ENCODE assay signal across 22 mouse cellular contexts in the genomic region with DNA sequence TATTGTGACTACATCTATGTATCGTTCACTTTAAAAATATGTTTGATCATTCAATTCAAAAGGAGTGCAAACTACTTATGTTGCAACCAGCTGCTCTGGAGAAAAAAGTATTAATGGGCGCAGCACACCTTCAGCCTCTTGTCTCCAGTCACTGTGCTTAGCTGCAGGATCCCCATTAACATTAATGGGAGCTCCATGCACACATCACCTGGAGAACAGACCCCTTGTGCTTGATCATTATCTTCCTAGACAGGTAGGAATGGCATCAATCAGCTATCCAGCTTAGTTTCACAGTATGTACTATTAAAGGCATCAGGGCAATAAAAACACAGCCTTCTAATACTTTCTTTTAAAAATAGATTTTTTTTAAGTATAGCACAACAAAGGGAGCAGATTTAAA.
DNase-seq lines count a peak whose midpoint lies in the region; ATAC-seq lines count a peak whose summit lies in the region.
"Had no signal": no experiment of that assay in that cellular context is flagged by ENCODE, and none has a peak within 500 bp of the region (broad histone marks: within the 10 kb centered on the region; RNA-seq: fewer than 3 reads in every experiment).

No protein-coding gene starts in this region.

- DNase-seq in midbrain, embryonic 14.5 days: peak; percentile 18
- DNase-seq in neural tube, embryonic 10.5 days (ENCODE audit: extremely low spot score, low spot score): no peak
- no peak for DNase-seq in embryo, embryonic 10 days (ENCODE audit: low spot score)
- DNase-seq: adrenal gland, adult 2 months; adrenal gland, postnatal 14 days; cerebellum, adult 11-12 months; cerebellum, adult 8-10 months; cerebellum, postnatal 10 days; cerebellum, postnatal 36 days; gastrocnemius, postnatal 25 days; heart, adult 18-20 months; heart, postnatal 10 days; heart, postnatal 36 days had no signal

- H3K9ac ChIP-seq in midbrain, embryonic 14.5 days (replicated peaks; ENCODE audit: low read length): no peak overlapping the region
- H3K9ac ChIP-seq in midbrain, embryonic 13.5 days (replicated peaks): no peak overlapping the region
- H3K9ac ChIP-seq in neural tube, embryonic 12.5 days: no peak overlapping the region
- H3K9ac ChIP-seq in neural tube, embryonic 14.5 days (replicated peaks; ENCODE audit: low read depth, low read length): no peak overlapping the region
- H3K9ac ChIP-seq: forebrain, embryonic 15.5 days; heart, embryonic 12.5 days; heart, embryonic 15.5 days; hindbrain, embryonic 15.5 days had no signal

- 0 out of 2 replicates have a peak, but pooled peaks cover 3% of the 10 kb centered on the region for H3K4me1 ChIP-seq in midbrain, embryonic 14.5 days (ENCODE audit: control insufficient read depth, insufficient read depth, low read length)
- no peaks in the 10 kb centered on the region for H3K4me1 ChIP-seq in midbrain, embryonic 13.5 days (replicated peaks)
- H3K4me1 ChIP-seq in neural tube, embryonic 12.5 days: no peaks in the 10 kb centered on the region
- no peaks in the 10 kb centered on the region for H3K4me1 ChIP-seq in neural tube, embryonic 14.5 days (ENCODE audit: control insufficient read depth, insufficient read depth, low read length)
- H3K4me1 ChIP-seq: forebrain, embryonic 10.5 days; forebrain, embryonic 15.5 days; heart, embryonic 12.5 days; heart, embryonic 15.5 days; hindbrain, embryonic 15.5 days had no signal

- ATAC-seq in midbrain, embryonic 14.5 days (ENCODE audit: low FRiP score, low TSS enrichment): peak; percentile 11; the same call in 1 of the 2 replicates
- ATAC-seq in midbrain, embryonic 13.5 days: no peak
- 0 out of 2 replicates have a peak, but pooled peaks have one; percentile 25 for ATAC-seq in neural tube, embryonic 12.5 days (ENCODE audit: low FRiP score, low read depth)
- ATAC-seq in neural tube, embryonic 14.5 days (ENCODE audit: low read depth): peak; percentile 73; the same call in 1 of the 2 replicates
- ATAC-seq: CD4-positive, CD25-positive, alpha-beta regulatory T cell, adult 4 months; forebrain, embryonic 15.5 days had no signal

- H3K27me3 ChIP-seq in midbrain, embryonic 14.5 days (ENCODE audit: control insufficient read depth, insufficient read depth, low read length): no peaks in the 10 kb centered on the region
- H3K27me3 ChIP-seq in midbrain, embryonic 13.5 days: no peaks in the 10 kb centered on the region
- no peaks in the 10 kb centered on the region for H3K27me3 ChIP-seq in neural tube, embryonic 12.5 days (replicated peaks)
- H3K27me3 ChIP-seq in neural tube, embryonic 14.5 days (ENCODE audit: control insufficient read depth, insufficient read depth, low read length): no peaks in the 10 kb centered on the region
- H3K27me3 ChIP-seq: forebrain, embryonic 15.5 days; heart, embryonic 12.5 days; heart, embryonic 15.5 days; hindbrain, embryonic 15.5 days had no signal

- no peak overlapping the region for H3K4me3 ChIP-seq in midbrain, embryonic 14.5 days (replicated peaks; ENCODE audit: low read depth, low read length)
- H3K4me3 ChIP-seq in midbrain, embryonic 13.5 days (replicated peaks): no peak overlapping the region
- no peak overlapping the region for H3K4me3 ChIP-seq in neural tube, embryonic 12.5 days
- no peak overlapping the region for H3K4me3 ChIP-seq in neural tube, embryonic 14.5 days (ENCODE audit: low read depth, low read length)
- H3K4me3 ChIP-seq: forebrain, embryonic 10.5 days; forebrain, embryonic 15.5 days; heart, embryonic 12.5 days; heart, embryonic 15.5 days; hindbrain, embryonic 15.5 days had no signal

- WGBS in midbrain, embryonic 14.5 days: 78% methylated on average over 2 of the region's 2 CpGs
- WGBS in midbrain, embryonic 13.5 days: 77% methylated on average over 2 of the region's 2 CpGs
- WGBS in neural tube, embryonic 12.5 days: 81% methylated on average over 2 of the region's 2 CpGs
- 80% methylated on average over 2 of the region's 2 CpGs for WGBS in neural tube, embryonic 14.5 days

- no peak overlapping the region for H3K4me2 ChIP-seq in midbrain, embryonic 14.5 days (ENCODE audit: low read length)
- H3K4me2 ChIP-seq in midbrain, embryonic 13.5 days (replicated peaks): no peak overlapping the region
- H3K4me2 ChIP-seq in neural tube, embryonic 12.5 days (replicated peaks): no peak overlapping the region
- H3K4me2 ChIP-seq in neural tube, embryonic 14.5 days (ENCODE audit: low read depth, low read length): no peak overlapping the region
- H3K4me2 ChIP-seq: forebrain, embryonic 15.5 days; heart, embryonic 12.5 days; heart, embryonic 15.5 days; hindbrain, embryonic 15.5 days had no signal

- H3K27ac ChIP-seq in midbrain, embryonic 14.5 days (replicated peaks; ENCODE audit: low read depth, low read length): no peak overlapping the region
- no peak overlapping the region for H3K27ac ChIP-seq in midbrain, embryonic 13.5 days
- H3K27ac ChIP-seq in neural tube, embryonic 12.5 days: no peak overlapping the region
- H3K27ac ChIP-seq in neural tube, embryonic 14.5 days (ENCODE audit: low read depth, low read length): no peak overlapping the region
- H3K27ac ChIP-seq: forebrain, embryonic 10.5 days; forebrain, embryonic 15.5 days; heart, embryonic 15.5 days; hindbrain, embryonic 15.5 days had no signal

- H3K9me3 ChIP-seq in midbrain, embryonic 14.5 days (ENCODE audit: control insufficient read depth, low read length): no peaks in the 10 kb centered on the region
- H3K9me3 ChIP-seq in midbrain, embryonic 13.5 days: no peaks in the 10 kb centered on the region
- H3K9me3 ChIP-seq in neural tube, embryonic 12.5 days: no peaks in the 10 kb centered on the region
- H3K9me3 ChIP-seq in neural tube, embryonic 14.5 days (ENCODE audit: control insufficient read depth, low read length): no peaks in the 10 kb centered on the region
- H3K9me3 ChIP-seq: forebrain, embryonic 10.5 days; forebrain, embryonic 15.5 days; heart, embryonic 12.5 days; heart, embryonic 15.5 days; hindbrain, embryonic 15.5 days had no signal

- no peaks in the 10 kb centered on the region for H3K36me3 ChIP-seq in midbrain, embryonic 14.5 days (ENCODE audit: control insufficient read depth, insufficient read depth, low read length)
- no peaks in the 10 kb centered on the region for H3K36me3 ChIP-seq in midbrain, embryonic 13.5 days
- H3K36me3 ChIP-seq in neural tube, embryonic 12.5 days: no peaks in the 10 kb centered on the region
- H3K36me3 ChIP-seq in neural tube, embryonic 14.5 days (ENCODE audit: control insufficient read depth, insufficient read depth, low read length): no peaks in the 10 kb centered on the region
- H3K36me3 ChIP-seq: forebrain, embryonic 10.5 days; forebrain, embryonic 15.5 days; heart, embryonic 12.5 days; heart, embryonic 15.5 days; hindbrain, embryonic 15.5 days had no signal
